Mouse (Mus musculus) brown adipose tissue, adult 24 weeks (tissue): ENCODE results near the gene Ints11. TPM values are rescaled to one million over a fixed set of nuclear protein-coding genes. Genes with fewer than 3 reads are reported as not detected.
A peak's percentile ranks its signal among the peaks of the same experiment; 100 is the strongest.

ENCODE experiments used
- H3K27ac ChIP-seq: fragments of 200-500 bp; replicated peaks from 2 replicates; pipeline ENCODE4 v1.5.1; 2012; ENCODE audit warnings: low read depth, mild to moderate bottlenecking, low read length
- H3K4me1 ChIP-seq: fragments of 200-500 bp; 2 replicates; pipeline ENCODE4 v1.6.1; 2012; ENCODE audit warnings: low read length, mixed read lengths; ENCODE audit not compliant: control insufficient read depth, insufficient read depth, insufficient read length
- H3K4me3 ChIP-seq: fragments of 200-500 bp; 2 replicates; pipeline ENCODE4 v1.5.1; 2012; ENCODE audit warnings: low read depth, mild to moderate bottlenecking, low read length, moderate library complexity; ENCODE audit not compliant: insufficient read depth
- polyA plus RNA-seq: library from polyadenylated mRNA; stranded (reverse); fragments of >200 nt; gene quantifications from 2 replicates; pipeline ENCODE4 v1.2.4, GENCODE M21; 2012; ENCODE audit not compliant: missing spikeins, insufficient read depth, insufficient read length

Gene Ints11
- polyA plus RNA-seq, 1 experiment = 15.1 TPM

DNA sequence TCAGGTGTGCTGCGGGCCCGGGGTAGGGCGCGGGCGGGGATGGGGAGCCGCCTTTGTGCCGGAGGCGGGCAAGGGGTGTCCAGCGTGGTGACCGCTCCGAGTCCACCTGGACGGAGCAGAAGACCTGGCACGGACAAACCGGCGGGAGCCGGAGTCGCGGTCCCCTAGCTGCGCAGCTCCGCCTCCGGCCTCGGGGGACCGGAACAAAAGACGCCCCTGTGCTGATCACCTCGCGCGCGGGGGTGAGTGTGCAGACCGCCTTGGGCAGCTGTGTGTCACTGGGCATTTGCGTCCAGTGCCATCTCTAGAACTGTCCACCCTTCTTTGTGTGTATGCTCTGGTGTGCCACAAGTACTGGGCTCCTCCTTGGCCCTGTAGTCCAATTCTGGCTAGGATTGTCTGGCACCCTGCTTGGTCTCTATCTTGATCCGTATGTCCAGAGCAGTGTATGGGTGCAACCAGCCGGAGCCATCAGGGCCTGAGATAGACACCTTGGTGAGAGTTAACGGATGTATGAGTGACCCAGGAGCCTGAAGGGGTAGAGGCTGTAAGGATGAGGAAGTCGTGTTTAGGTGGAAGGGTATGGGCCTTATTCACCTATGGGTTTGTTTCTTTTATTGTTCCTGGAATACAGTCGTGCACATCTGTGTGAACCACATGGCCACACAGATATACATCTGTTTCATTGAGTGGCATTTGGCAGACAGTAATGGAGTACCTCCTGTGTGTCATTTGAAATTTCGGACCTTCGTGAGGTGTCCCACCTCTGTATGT lies 23.3 kb downstream of the Ints11 start:
- peaks cover 32% of the 10 kb centered on the region for H3K4me1 ChIP-seq

GRCm38 (mm10) chr4:155893212-155893690 lies 23.9 kb downstream of the Ints11 start:
- Histone ChIP-seq H3K4me3 (peak overlapping the region; percentile 94), H3K4me1 (peaks cover 32% of the 10 kb centered on the region), H3K27ac (peak overlapping the region; percentile 78; the same call in 1 of the 2 replicates)

More for the DNA sequence above, 23.3 kb downstream of the Ints11 start:
- H3K27ac ChIP-seq = peak overlapping the region; percentile 51
- peak overlapping the region; percentile 94 for H3K4me3 ChIP-seq

- H3K4me3 ChIP-seq = peak overlapping the region; percentile 94
Measured at GRCm38 (mm10) chr4:155894311-155894881, 25.1 kb downstream of the Ints11 start.

GRCm38 (mm10) chr4:155895216-155895615 lies 25.9 kb downstream of the Ints11 start:
- Histone ChIP-seq H3K4me3 (peak overlapping the region; percentile 94), H3K27ac (peak overlapping the region; percentile 78), H3K4me1 (peaks cover 32% of the 10 kb centered on the region)

More at GRCm38 (mm10) chr4:155894311-155894881, 25.1 kb downstream of the Ints11 start:
- peaks cover 32% of the 10 kb centered on the region for H3K4me1 ChIP-seq
- peak overlapping the region; percentile 78 for H3K27ac ChIP-seq

GRCm38 (mm10) chr4:155895826-155896225 lies 26.5 kb downstream of the Ints11 start:
- Histone ChIP-seq H3K4me1 (peaks cover 29% of the 10 kb centered on the region), H3K27ac (peak overlapping the region; percentile 78), H3K4me3 (peak overlapping the region; percentile 94; the same call in 1 of the 2 replicates)

DNA sequence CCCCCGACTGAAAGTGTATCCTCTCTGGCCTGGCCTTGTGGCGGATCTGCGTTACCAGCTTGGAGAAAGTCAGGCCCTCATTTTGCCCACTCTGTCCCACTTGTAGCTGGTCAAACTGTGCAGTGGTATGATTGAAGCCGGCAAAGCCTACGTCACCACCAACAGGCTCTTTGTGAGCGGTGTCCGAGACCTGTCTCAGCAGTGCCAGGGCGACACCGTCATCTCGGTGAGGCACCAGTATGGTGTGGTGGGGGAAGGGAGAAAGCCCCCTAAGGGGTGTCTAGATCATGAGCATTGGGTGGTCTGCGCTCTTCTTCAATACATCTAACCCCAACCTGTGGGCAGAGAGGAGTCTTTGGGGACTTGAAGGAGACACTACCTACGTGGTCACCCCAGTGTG lies 27.1 kb downstream of the Ints11 start:
- Histone ChIP-seq H3K27ac (no peak overlapping the region), H3K4me3 (no peak overlapping the region), H3K4me1 (peaks cover 32% of the 10 kb centered on the region)

- Histone ChIP-seq H3K4me3 (no peak overlapping the region), H3K4me1 (peaks cover 28% of the 10 kb centered on the region), H3K27ac (no peak overlapping the region)
Measured at GRCm38 (mm10) chr4:155898318-155898717, 29.0 kb downstream of the Ints11 start.

DNA sequence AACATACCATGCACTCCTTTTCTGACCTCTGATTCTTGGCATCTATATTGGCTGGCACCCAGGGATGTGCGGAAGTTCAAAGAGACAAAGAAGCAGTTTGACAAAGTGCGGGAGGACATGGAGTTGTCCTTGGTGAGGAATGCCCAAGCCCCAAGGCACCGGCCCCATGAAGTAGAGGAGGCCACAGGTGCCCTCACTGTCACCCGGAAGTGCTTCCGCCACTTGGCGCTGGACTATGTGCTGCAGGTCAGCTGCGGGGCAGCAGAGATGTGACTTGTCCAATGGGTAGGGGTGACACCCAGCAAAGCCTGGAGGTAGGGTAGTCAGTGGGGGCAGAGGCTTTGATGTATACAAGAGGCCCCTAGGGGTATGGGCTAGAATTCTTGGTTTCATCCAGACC lies 30.0 kb downstream of the Ints11 start:
- H3K4me3 ChIP-seq = no peak overlapping the region
- H3K4me1 ChIP-seq = peaks cover 19% of the 10 kb centered on the region
- no peak overlapping the region for H3K27ac ChIP-seq

- H3K27ac ChIP-seq = no peak overlapping the region
Measured at GRCm38 (mm10) chr4:155901205-155901604, 31.9 kb downstream of the Ints11 start.

GRCm38 (mm10) chr4:155903246-155903645 lies 33.9 kb downstream of the Ints11 start:
- Histone ChIP-seq H3K4me3 (no peak overlapping the region), H3K27ac (no peak overlapping the region), H3K4me1 (peaks cover 4% of the 10 kb centered on the region; the same call in 1 of the 2 replicates)

More at GRCm38 (mm10) chr4:155901205-155901604, 31.9 kb downstream of the Ints11 start:
- H3K4me1 ChIP-seq = peaks cover 4% of the 10 kb centered on the region; the same call in 1 of the 2 replicates
- no peak overlapping the region for H3K4me3 ChIP-seq

DNA sequence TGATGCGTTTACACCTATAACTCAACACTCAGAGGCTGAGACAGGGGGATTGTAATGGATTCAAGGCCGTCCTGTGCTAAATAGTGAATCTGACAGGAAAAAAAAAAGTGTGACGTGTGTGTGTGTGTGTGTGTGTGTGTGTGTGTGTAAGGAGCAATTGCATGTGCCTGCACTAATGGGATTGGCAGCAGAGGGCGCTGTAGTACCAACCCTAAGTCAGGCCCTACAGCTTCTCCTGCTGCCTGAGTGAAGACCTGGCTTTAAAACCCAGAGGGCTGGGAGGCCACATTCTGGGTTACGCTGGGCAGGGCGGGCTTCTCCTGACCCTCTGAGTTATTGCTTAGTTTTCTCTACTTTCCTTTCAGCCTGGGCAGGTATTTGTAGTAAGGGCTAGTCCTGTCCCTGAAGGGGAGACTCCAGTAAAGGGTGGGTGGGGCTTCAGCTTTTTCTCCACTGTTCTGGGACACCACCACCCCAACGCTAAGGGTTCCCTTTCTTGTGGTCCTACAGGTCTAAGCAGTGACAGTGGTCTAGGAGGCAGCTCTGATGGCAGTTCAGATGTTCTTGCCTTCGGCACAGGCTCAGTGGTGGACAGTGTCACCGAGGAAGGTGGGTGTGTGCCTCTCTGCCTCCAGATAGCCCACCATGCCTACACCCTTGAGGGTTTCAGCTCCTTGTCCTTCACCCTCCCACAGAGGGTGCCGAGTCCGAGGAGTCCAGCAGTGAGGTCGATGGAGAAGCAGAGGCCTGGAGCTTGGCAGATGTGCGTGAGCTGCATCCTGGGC lies 35.2 kb downstream of the Ints11 start:
- Histone ChIP-seq H3K27ac (no peak overlapping the region), H3K4me3 (no peak overlapping the region), H3K4me1 (peaks cover 4% of the 10 kb centered on the region; the same call in 1 of the 2 replicates)

- no peak overlapping the region for H3K27ac ChIP-seq
- peaks cover 4% of the 10 kb centered on the region; the same call in 1 of the 2 replicates for H3K4me1 ChIP-seq
- no peak overlapping the region for H3K4me3 ChIP-seq
Measured at GRCm38 (mm10) chr4:155905634-155906033, 36.3 kb downstream of the Ints11 start.

- no peak overlapping the region for H3K4me3 ChIP-seq
- no peak overlapping the region for H3K27ac ChIP-seq
- H3K4me1 ChIP-seq = peaks cover under 1% of the 10 kb centered on the region; the same call in 1 of the 2 replicates
Measured at GRCm38 (mm10) chr4:155906125-155906524, 36.8 kb downstream of the Ints11 start.

GRCm38 (mm10) chr4:155907003-155907402 lies 37.7 kb downstream of the Ints11 start:
- H3K4me3 ChIP-seq = no peak overlapping the region
- H3K4me1 ChIP-seq = no peaks in the 10 kb centered on the region
- no peak overlapping the region for H3K27ac ChIP-seq

DNA sequence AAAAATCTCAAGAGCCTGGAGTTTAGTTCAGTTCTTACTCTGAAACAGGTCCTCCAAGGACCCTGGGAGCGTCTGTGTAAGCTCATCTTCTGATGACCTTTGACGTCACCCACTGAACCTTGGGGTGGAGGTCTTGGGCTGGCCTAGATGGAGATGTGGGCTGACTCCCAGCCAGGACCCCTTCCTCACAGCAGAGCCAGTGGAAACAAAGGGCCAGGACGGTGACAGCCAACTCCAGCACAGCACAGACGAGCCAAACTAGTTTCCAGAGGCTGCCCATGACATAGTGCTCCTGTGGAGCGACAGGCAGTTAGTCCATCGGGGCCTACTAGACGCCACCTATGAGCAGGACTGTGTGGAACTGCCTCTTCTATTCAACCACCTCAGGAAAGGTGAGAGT lies 38.9 kb downstream of the Ints11 start:
- no peaks in the 10 kb centered on the region for H3K4me1 ChIP-seq
- H3K27ac ChIP-seq = no peak overlapping the region
- H3K4me3 ChIP-seq = no peak overlapping the region
